Mouse (Mus musculus) MEL (cell line): ENCODE data around the gene Arl8a.

Experiments used
- POLR2A ChIP-seq, 2 experiments: IDR thresholded peaks; 2 replicates each; pipeline ENCODE4 v1.6.1; 2011 to 2012; ENCODE audit warnings: low read length in 2 of 2, mild to moderate bottlenecking in 2 of 2, control low read depth in 1 of 2, improper control_type of control experiment in 1 of 2, low read depth in 1 of 2, moderate library complexity in 1 of 2; ENCODE audit not compliant: control insufficient read depth in 1 of 2, insufficient read depth in 1 of 2, poor library complexity in 1 of 2
- RCOR1 ChIP-seq: IDR thresholded peaks from 2 replicates; pipeline ENCODE4 v1.6.1; 2012; ENCODE audit warnings: low read depth, mild to moderate bottlenecking, inconsistent platforms, low read length, improper control_type of control experiment
- SMC3 ChIP-seq: IDR thresholded peaks from 2 replicates; pipeline ENCODE4 v1.6.1; 2011; ENCODE audit warnings: low read depth, low read length, improper control_type of control experiment

DNA sequence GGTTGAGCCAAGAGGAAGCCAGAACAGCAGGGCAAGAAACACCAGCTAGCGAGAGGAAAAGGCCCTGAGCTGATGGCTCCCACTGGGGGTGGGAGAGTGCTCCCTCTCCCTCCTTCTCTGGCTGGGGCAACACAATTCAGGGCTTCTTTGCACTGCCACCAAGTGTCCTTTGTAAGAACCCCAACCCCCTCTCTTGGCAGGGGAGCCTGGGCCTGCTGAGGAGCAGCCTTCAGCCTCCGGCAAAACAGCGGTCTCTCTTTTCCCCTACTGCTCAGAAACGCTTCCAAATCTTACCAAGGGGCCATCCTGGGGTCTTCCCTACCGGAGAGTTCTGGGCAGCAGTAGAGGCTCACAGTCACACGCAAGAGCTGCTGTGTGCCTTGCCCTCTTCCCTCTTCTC, 16.1 kb downstream of the Arl8a start:
- TF ChIP-seq RCOR1 (no peak), SMC3 (no peak), POLR2A (IDR thresholded peaks at IDR 0.05; ENCODE audit: control insufficient read depth in 1 of 2, insufficient read depth in 1 of 2, low read depth in 1 of 2, low read length in 2 of 2, poor library complexity in 1 of 2) (no peak)
